Mouse (Mus musculus) adrenal gland, postnatal 10 days (tissue): ENCODE measurements around the gene Naa35. TPM values are rescaled to one million over a fixed set of nuclear protein-coding genes. Genes with fewer than 3 reads are reported as not detected.

Source experiments
- DNase-seq: peaks from one replicate; pipeline ENCODE4 v3.0.0; 2021; ENCODE audit warnings: mixed read lengths
- long read RNA-seq, 2 experiments: library from polyadenylated mRNA; stranded (forward); transcript quantifications; one replicate each; pipeline ENCODE4 v2.0.0; 2021
- total RNA-seq, 2 experiments: library from RNA; stranded (reverse); gene quantifications; 2 replicates each; pipeline ENCODE4 v1.2.3; 2021

The Naa35 gene
- 10 to 100 TPM; 54.9 to 63.5 TPM for total RNA-seq
- long read RNA-seq, experiment 1, transcript Naa35-201 (23 exons, 3,793 nt), result major isoform, 22 of 38 reads
- long read RNA-seq, experiment 1, partial matches to known transcripts, result 8 of 38 reads
- long read RNA-seq, experiment 1, other reads (novel, unspliced or antisense), result 8 of 38 reads
- long read RNA-seq, experiment 2, transcript Naa35-201 (23 exons, 3,793 nt), result major isoform, 15 of 28 reads
- long read RNA-seq, experiment 2, partial matches to known transcripts, result 2 of 28 reads
- long read RNA-seq, experiment 2, other reads (novel, unspliced or antisense), result 11 of 28 reads

GRCm38 (mm10) chr13:59584947-59585647 is at the start of gene Naa35, which contains the start of gene Agtpbp1:
Gene Naa35, plus strand, starts transcription at chr13:59585259.
Gene Agtpbp1, minus strand, starts transcription at chr13:59585227.
- DNase-seq, result peak; percentile 99

GRCm38 (mm10) chr13:59535746-59536145 is 49.3 kb upstream of the Naa35 start:
- no peak for DNase-seq

- DNase-seq, result no peak
Measured at GRCm38 (mm10) chr13:59536631-59537030, 48.4 kb upstream of the Naa35 start.

- DNase-seq, result no peak
Measured at GRCm38 (mm10) chr13:59538661-59539060, 46.4 kb upstream of the Naa35 start.

- DNase-seq, result no peak
Measured at GRCm38 (mm10) chr13:59540030-59540429, 45.0 kb upstream of the Naa35 start.

GRCm38 (mm10) chr13:59542411-59542810 is 42.6 kb upstream of the Naa35 start:
- DNase-seq, result no peak

- peak; percentile 22 for DNase-seq
Measured at GRCm38 (mm10) chr13:59547091-59547490, 38.0 kb upstream of the Naa35 start.

GRCm38 (mm10) chr13:59547716-59548115 is 37.3 kb upstream of the Naa35 start:
- DNase-seq, result peak; percentile 26

- DNase-seq, result no peak
Measured at GRCm38 (mm10) chr13:59549318-59549798, 35.7 kb upstream of the Naa35 start.

- DNase-seq, result no peak
Measured at GRCm38 (mm10) chr13:59552286-59552685, 32.8 kb upstream of the Naa35 start.

GRCm38 (mm10) chr13:59552751-59553150 is 32.3 kb upstream of the Naa35 start:
- DNase-seq, result no peak

GRCm38 (mm10) chr13:59554772-59555505 is 30.1 kb upstream of the Naa35 start:
- no peak for DNase-seq

- DNase-seq, result no peak
Measured at GRCm38 (mm10) chr13:59555613-59556192, 29.4 kb upstream of the Naa35 start.

- peak; percentile 64 for DNase-seq
Measured at GRCm38 (mm10) chr13:59556670-59557069, 28.4 kb upstream of the Naa35 start.

- DNase-seq, result peak; percentile 94
Measured at GRCm38 (mm10) chr13:59557185-59557985, 27.7 kb upstream of the Naa35 start.

GRCm38 (mm10) chr13:59558776-59559175 is 26.3 kb upstream of the Naa35 start:
- no peak for DNase-seq

GRCm38 (mm10) chr13:59562471-59562870 is 22.6 kb upstream of the Naa35 start:
- no peak for DNase-seq

GRCm38 (mm10) chr13:59564505-59564904 is 20.6 kb upstream of the Naa35 start:
- no peak for DNase-seq

- no peak for DNase-seq
Measured at GRCm38 (mm10) chr13:59564923-59565322, 20.1 kb upstream of the Naa35 start.

GRCm38 (mm10) chr13:59565945-59566520 is 19.0 kb upstream of the Naa35 start:
- no peak for DNase-seq

- DNase-seq, result no peak
Measured at GRCm38 (mm10) chr13:59571107-59571506, 14.0 kb upstream of the Naa35 start.
